Mouse (Mus musculus) liver (tissue): ENCODE data around the gene Myo1b.

Source experiments
- DNase-seq: peaks from one replicate; pipeline ENCODE4 v3.0.0-alpha.2; 2020; ENCODE audit warnings: mixed read lengths

The Myo1b gene

DNA sequence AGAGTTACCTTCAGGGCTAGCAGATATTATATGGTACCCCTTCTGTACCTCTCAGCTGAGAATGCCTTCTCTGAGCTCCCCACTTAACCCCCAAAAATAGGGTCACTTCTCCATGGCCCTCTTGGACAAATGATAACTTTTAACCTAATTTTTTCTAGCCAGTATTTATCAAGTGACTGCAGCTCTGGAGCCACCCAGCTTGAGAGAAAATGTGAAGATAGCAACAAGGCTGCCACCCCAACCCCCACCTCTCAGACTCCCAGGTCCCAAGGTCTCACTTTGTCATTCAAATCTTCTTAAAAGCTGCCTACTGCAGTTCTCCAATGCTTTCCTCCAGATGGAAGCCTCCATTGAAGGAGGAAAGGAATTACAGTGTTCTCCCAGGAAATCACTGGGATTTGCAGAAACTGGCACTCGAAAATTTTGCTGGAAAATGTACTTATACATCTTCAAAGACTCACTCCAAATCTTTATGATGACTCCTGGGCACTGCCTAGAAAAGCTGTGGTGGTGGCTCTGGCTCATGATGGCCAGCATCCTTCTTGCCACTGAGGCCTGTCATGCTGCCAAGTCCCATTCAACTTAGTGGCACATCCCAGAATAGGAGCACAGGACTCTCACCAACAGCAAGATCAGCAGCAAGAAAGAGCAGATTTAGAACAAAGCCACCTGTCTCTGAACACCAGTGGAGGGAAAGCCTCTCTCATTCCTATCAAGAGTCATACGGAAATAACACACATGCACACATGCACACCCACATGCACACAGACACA, 70.4 kb downstream of the Myo1b start:
- DNase-seq, result no peak

- DNase-seq, result no peak
These were observed 77.8 kb downstream of the Myo1b start for GRCm38 (mm10) chr1:51837845-51838623.

DNA sequence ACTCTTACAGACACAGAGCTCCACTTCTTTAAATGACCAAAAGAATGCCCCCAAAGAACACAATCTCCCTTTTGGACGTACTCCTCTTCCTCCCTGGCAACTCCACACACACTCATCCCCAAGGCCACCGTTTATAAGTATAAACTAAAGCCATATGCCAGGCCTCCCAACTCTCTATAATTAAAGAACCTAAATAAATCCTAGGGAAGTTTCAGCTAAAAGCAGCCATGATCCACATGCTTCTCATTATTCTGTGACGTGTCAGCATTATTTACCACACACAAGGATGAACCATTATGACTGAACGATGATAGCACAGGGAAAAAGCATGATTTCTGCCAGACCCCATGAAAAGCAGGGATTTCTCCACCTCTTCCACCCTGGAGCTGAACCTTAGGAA, 78.6 kb downstream of the Myo1b start:
- no peak for DNase-seq

- DNase-seq, result no peak
These were observed 80.1 kb downstream of the Myo1b start for GRCm38 (mm10) chr1:51835795-51836194.

DNA sequence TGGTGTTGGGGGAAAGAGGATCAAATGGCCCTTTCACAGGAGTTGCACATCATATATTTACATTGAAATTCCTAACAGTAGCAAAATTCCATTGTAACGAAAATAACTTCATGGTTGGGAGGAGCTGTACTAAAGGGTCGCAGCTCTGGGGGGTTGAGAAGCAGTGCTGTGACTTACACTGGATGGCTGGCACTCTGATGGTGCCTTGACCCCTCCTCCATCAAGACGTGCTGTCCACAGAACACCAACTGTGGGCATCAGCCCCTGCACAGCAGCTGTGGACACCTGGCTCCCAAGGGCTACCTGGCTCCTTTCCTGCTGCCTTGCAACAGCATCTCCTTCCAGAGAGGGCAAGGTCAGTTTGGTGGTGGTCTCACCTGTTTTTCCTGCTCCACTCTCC, 81.8 kb downstream of the Myo1b start:
- no peak for DNase-seq

DNA sequence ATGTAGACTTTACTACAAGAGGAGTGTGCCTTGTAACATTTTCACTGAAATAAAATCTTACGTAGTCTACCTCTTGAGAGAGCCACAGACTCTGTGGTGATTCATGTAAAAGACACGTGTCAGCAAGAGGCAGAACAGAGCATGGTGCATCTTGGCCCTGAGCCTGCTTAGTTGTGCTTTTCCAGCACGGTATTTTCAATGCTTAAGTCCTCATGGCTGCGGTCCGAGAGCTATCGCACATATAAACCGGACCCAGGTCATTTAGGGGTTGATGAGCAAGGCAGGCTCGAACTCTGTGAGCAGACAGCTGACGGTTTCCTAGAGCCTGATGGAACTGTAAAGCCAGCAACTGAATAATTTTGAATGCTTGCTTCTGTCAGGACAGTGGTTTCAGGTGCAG, 86.5 kb downstream of the Myo1b start:
- DNase-seq, result no peak

DNA sequence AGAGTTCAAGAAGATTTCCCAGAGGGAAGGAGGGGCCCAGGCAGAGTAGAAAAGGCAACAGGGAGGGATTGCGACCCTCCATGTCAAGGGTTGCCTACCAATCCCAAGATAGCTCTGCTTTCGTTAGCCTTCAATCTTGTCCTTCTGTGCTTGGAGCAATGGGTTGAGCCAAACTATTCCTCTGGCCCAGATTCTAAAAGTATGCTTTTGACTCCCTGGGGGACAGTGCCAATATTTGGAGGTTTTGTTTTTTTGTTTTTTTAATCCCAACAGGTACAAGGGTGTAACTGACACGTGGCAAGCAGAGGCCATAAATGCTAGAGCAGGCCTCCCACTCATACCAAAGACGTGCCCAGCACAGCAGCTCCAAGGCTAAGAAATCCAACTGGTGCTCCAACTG, 93.3 kb downstream of the Myo1b start:
- no peak for DNase-seq

GRCm38 (mm10) chr1:51821701-51822495, 94.0 kb downstream of the Myo1b start:
- DNase-seq, result no peak

DNA sequence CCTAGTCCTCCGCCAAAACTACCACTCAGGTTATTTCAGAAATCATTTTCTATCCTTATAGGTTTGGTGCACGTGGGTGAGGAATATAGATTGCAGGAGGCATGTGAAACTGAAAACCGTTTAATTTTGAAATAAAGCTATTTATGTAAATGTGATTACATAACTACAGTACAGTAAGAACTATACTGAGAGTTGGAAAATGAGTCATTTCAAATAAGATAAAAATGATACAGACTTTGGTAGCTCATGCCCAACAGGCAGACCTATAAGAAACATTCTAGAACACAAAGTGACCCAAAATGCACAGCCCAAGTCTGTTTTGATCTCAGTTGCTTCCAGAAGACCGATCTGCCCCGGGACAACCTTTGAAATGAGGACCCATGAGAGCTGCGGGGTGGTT, 95.4 kb downstream of the Myo1b start:
- no peak for DNase-seq

- no peak for DNase-seq
These were observed 95.8 kb downstream of the Myo1b start for GRCm38 (mm10) chr1:51820013-51820441.

GRCm38 (mm10) chr1:51815636-51816035, 100.2 kb downstream of the Myo1b start:
- no peak for DNase-seq

DNA sequence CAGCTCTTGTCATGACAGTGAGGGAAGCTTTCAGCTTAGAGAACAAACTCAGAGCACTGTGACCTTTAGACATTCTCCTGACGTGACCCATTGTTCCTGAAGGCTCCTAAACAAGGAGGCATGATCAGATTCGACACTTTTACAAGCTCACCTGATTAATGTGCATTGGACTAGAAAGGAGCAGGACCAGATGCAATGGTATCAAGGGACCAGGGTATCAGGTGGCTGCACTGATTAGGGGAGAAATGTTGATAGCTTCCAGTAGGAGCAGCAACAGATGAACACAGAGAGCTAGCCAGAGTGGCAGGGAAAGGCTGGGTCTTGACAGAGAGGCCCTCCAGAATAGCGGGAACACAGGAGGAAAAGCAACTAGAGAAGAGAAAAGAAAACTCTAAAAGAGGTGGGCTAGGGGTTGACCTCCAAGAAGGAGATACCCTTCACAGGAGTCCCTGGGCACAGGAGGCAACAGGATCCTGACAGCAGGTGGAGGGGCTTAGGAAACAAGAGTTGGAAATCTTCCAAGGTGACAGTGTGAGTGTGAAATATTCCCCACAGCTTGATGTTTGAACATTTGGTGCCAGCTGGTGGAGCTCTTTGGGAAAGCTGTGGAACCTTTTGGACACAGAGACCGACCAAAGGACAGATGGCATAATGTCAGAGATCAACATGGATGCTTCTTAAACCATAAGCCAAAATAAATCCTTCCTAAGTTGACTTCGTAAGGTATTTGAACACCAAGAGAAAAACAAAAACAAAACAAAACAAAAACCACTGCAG, 100.8 kb downstream of the Myo1b start:
- no peak for DNase-seq

DNA sequence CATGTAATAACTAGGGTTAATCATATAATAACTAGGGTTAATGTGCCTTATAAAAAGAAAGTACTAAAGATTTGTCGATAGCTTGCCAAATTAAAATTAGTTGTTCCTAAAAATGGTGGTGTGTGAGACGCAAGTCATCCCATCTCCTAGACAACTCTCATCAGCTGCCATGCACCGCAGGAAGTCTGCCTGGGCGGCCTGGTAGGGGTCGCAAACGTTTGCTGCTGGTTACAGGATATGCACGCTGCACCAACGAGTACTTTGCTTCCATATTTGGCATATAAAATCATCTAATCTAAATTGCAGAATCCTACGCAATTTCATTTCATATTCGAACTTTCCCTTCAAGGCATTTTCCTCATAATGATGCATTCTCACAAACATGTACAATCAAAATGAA, 107.0 kb downstream of the Myo1b start:
- DNase-seq, result no peak

DNA sequence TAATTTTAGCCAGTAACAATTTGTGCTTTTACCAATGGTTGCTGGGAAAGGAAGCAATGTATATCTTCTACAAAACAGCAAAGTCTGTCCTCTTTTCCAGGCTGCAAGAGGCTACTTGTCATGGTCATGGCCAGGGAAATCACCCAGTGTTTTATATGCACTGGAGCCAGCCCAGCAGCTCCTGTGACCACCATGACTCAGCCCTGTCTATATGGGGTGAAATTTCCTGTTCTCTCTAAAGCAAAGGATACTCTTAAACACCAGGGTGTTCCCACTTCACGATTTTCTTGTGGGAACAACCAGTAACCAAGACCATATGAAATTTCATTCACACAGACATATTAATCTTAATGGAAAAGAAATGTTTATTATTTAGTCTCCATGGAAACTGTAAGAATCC, 107.6 kb downstream of the Myo1b start:
- DNase-seq, result no peak

- DNase-seq, result no peak
These were observed 110.7 kb downstream of the Myo1b start for GRCm38 (mm10) chr1:51805040-51805610.

DNA sequence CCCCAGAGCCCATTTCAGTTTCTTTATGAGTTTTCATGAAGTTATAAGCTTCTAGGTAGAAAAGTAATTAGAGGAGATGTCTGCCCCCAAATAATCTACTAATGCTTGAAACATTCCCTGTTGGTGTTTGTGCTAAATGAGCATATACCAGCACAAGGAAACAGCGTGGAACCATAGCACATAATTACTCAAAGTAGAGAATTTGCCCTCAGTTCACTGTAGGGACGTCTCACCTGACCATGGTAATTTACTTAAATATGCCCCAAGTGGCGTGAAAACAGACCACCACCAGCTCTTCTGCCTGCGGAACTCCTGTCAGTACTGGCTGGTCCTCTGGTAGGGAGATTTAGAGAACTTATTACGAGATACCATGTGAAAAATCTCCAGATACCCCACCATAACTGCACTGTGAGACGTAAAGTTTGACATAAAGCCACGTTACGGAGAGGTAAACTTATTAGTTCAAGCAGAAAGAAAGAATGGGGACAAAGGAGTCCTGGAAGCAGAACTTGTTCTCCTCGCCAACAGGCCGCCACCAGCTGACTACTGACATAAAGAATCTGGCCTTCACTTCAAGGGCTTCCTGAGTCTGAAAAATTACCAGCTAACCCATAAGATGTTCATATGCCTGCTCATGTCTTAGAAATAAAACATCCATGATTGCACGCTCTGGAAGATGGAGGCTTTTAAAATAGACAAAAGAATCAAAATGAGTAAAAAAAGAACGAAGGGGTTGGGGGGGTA, 111.4 kb downstream of the Myo1b start:
- DNase-seq, result no peak

DNA sequence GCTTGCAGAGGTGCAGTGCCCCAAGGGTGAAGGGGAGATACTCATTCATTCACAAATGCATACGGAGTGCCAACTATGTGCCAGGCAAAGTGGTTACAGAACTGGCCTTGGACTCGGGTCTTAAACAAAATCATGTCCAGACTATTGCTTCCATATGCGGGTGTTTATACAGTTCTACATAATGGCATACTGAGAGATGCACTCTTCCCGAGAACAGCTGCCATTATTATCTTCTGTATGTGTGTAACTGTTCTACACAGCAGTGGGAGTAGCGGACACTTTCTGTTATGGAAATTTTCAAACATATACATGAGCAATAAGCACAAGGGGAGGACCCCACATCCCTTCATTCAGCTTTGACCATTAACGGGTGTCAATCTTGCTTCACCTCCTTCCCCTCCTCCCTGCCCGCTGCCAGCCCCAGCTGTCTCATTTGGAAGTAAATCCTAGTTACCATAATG, 117.8 kb downstream of the Myo1b start:
- DNase-seq, result no peak

GRCm38 (mm10) chr1:51795586-51796309, 120.1 kb downstream of the Myo1b start:
- DNase-seq, result no peak

- no peak for DNase-seq
These were observed 126.6 kb downstream of the Myo1b start for GRCm38 (mm10) chr1:51789269-51789668.

GRCm38 (mm10) chr1:51782091-51782490, 133.8 kb downstream of the Myo1b start:
- DNase-seq, result no peak

DNA sequence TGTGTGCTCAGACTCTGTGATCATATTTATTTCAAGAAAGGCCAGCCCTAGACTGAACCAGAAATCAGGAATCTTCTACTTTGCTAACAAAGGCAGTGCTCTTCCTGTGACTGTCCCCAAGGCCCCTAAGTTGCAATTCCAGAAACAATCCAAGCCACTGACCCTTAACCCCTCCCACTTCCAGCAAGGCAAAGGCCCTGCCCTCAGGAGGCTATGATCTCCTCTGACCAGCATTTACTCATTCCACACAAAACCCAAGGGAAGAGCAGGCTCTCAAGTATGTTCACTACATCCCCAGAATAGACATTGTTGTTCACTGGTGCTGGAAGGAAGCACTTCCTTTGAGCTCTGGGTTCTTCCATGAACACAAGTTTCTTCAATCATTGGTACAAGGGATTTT, 135.5 kb downstream of the Myo1b start:
- no peak for DNase-seq
